Mouse (Mus musculus) testis, postnatal 14 days (tissue): ENCODE data around the gene Pepd.

Experiments
- DNase-seq: peaks from one replicate; pipeline ENCODE4 v3.0.0; 2021; ENCODE audit warnings: low spot score

Gene Pepd

DNA sequence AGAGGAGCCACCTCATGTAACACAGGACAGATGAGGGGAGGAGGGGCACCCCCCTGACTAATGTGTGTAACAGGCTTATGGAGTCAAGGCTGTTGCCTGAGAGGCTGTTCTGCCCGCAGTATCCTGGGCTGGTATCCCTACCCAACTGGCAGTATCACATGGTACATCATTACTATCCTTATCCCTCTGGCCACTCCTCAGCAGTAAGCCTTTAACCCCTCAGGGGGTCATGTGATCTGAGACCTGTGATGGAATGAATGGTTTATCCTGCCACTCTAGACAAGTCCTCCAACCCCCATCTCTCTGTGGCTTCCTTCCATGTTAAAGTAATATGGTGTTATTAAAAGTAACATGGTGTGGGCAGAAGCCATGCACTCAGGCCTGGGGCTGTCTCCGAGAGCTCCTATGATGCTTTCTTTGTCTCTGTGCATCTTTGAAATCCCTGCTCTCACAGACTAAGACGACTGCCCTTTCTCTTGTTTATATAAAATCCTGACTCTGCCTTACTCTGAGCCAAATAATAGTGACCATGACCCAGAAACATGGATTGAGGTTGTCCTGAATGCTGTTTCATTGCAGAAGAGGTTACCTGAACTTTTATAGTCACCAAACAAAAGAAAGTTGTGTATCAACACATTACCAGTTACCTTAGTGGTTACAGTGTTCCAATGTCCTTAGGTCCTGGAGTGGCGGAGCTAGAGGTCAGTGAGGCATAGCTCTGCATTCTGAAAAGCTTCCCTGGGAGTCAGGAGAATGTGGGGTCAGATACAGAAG is 71.7 kb downstream of the Pepd start:
- no peak for DNase-seq

- DNase-seq = no peak
Measured at GRCm38 (mm10) chr7:34984526-34985133, 72.5 kb downstream of the Pepd start.

GRCm38 (mm10) chr7:34985216-34985615 is 73.0 kb downstream of the Pepd start:
- DNase-seq = no peak

DNA sequence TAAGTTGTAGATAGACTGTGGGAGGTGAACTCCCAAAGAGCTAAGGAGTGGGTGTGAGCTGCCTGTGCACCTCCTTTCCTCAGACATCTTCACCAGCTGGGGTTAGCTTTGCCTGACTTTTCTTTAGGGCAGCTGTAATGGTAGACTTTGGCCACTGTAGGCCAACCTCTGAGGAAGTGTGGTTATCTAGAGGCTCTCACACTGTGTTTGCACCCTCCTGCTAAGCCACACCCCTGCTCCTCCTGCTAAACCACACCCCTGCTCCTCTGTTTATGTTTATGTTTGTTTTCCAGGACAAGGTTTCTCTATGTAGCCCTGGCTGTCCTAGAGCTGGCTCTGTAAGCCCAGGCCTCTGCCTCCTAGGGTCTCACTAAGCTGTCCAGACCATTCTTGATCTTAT is 73.5 kb downstream of the Pepd start:
- DNase-seq = no peak

GRCm38 (mm10) chr7:34986575-34987150 is 74.5 kb downstream of the Pepd start:
- no peak for DNase-seq

- DNase-seq = no peak
Measured at GRCm38 (mm10) chr7:34987258-34987657, 75.1 kb downstream of the Pepd start.

DNA sequence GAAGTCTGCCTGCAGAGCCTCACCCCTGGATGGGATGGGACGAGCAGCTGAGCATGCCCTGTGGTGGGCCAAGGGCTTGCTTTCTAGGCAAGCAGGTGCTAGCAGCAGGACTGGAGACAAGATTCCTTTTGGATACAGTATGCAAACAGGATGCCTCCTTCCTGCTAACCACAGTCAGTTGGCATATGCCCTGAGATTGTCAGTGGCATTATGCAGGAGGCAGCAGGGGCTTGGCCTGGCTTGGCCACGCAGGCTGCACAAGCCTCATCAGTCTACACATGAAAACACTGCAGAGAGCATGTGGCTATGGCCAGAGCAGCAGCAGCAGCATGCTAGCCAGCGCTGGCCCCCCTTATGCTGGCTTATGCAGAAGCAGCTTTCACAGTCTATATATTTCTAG is 76.3 kb downstream of the Pepd start:
- no peak for DNase-seq

DNA sequence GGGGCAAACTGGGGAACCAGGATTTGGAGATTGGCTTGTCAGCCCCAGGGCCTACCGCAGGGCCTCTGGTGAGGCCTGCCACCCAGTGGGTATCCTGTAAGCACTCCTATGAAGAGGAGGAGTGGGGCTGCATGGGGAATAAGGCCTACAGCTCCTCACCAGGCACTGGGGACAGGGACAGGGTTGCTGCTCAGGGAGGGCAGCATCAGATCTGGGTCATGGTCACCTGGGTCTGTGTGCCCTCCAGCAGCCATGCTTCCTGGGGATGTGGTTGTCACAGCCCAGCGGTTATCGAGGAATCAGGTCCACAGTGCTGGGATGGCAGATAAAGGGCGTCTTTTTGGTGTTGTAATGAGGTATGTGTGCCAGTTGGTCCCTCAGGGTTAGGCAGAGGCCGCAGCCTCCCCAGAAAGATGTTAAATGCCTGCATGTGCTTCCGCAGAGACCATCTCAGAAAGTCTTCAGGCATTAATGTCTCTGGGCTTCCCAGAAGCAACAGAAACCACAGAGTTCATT is 79.6 kb downstream of the Pepd start:
- no peak for DNase-seq

- DNase-seq = no peak
Measured at GRCm38 (mm10) chr7:34992766-34993165, 80.6 kb downstream of the Pepd start.

- no peak for DNase-seq
Measured at GRCm38 (mm10) chr7:34995872-34996662, 83.9 kb downstream of the Pepd start.

DNA sequence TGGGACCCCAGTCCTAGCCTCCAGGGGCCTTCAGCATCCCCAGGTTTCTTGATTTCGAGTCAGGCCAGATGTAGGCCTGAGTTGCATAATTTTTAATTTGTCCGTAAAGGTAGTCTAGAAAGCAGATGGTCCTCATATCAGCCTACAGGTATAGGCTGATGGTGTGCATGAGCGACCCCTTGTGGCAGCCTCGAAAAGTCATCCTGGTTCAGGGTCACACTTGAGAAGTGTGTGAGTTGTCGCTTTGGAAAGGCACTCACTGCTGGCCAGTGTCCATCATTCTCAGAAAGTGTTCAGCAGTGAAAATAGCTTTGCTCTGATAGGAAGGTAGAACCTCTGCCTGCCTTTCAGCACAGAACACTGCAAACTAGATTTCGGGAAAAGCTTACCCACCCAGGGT is 88.7 kb downstream of the Pepd start:
- no peak for DNase-seq

GRCm38 (mm10) chr7:35003171-35003737 is 91.1 kb downstream of the Pepd start:
- DNase-seq = no peak

DNA sequence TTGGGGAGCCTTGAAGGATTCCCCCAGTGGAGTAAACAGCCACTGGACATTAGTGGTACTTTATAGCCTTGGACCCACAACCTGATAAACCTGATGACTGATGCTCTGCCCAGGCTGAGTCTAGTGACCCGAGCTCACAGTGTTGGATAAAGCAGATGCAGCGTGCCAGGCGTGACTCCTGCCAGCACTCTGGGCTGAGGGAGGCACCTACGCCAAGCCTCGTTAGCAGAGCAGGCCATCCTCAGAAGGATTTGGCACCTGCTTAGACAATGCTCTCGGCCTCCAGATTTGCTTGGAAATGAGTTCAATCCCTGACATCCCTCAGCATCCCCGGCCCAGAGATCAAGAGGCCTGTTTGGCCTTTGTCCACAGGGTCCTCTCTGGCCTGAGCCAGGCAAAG is 94.5 kb downstream of the Pepd start:
- DNase-seq = no peak

DNA sequence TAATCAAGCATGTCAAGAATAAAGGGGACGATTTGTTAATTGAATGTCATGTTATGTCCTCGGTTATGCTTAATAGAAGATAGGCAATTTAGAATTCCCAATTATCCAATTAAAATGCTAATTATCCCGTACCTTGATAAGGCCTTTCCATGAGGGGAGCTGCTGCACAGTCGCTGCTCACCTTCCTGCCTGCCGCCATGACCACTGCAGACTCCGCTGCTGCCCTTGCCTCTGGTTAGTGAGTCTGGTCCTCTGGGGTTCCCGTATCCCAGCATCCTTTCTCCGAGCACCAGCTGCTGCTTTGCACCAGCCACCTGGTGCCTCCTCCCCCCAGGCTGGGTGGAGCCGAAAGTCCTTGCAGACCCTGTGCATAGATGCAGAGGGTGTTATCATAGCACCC is 101.0 kb downstream of the Pepd start:
- DNase-seq = no peak

- DNase-seq = no peak
Measured at GRCm38 (mm10) chr7:35015252-35015651, 103.1 kb downstream of the Pepd start.

GRCm38 (mm10) chr7:35021365-35021764 is 109.2 kb downstream of the Pepd start:
- peak; percentile 82 for DNase-seq

DNA sequence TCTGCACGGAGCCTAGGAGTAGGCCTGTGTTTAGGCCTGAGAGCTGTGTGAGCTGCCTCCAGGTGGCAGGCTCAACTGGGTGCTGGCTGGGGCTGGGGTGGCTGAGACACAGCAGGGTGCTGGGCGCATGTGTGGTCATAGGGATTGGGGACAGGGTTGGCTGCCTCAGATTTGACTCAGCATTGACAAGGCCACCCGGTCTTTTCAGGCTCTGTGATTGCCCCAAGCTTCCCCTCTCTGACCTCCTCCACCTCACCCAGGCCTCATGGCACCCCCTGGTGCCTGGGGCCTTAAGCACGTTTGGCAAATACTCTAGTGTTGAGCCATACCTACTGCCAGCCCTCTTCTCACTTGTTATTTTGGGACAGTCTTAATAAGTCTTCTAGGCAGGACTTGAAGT is 111.1 kb downstream of the Pepd start:
- no peak for DNase-seq

GRCm38 (mm10) chr7:35024426-35024825 is 112.2 kb downstream of the Pepd start:
- no peak for DNase-seq

DNA sequence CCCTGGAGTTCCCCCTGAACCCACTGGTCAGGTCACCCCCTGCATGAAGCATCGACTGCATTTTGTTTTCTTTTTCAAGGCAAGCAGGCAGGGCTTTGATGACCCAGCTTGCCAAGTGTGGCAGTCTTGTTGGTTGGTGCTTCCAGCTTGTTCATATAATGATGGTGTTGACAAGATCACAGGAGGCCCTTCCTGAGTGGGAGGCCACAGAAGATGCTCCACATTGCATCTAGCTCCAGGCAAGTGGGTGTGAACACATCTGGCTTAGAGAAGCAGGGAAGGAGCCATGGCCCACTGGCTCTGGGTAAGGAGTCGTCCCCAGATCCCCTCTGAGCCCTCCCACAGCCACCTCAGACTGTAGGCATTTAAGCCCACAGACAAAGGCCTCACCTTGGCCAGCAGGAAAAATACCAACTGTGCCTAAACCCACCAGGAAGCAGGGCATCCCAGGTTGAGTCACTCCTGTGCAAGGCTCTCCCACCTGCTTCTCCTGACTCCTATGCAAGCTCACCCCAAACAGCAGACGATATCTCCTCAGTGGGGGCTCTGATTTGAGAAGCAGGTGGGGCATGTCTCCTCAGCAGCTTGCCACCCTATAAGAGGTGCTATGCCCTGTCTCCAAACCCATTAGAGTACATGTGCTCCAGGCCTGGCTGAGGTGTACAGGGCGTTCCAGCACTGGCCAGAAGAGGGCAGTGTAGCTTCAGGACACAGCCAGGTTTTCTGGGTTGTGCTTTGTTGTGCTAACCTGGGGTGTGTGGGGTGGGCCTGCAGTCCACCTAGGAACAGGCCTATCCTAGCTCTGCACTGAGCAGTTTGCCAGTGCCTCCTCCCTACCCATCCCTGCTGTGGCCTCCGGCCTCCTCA is 113.5 kb downstream of the Pepd start:
- peak; percentile 32 for DNase-seq

- DNase-seq = no peak
Measured at GRCm38 (mm10) chr7:35026276-35026630, 114.1 kb downstream of the Pepd start.

DNA sequence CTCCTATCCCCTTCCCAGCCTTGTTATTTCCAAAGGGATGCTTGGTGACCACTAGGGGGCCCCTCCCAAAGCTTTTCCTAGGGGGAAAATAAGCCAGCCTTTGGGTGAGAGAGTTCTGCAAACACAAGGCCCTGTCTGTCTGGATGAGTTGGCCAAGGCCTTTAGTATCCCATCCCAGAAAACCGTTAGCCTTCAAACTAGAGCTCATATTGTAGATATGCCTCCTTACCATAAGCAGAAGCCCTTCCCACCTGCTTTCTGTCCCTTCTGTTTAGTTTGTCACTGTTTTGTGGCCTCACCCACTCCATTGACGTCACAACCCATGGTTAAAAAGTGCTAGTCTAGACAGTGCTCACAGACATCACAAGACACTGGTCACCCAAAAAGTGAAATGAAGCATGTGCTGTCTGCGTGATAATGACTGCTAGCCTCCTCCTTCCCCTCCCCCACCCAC is 114.7 kb downstream of the Pepd start:
- DNase-seq = no peak
